Mouse (Mus musculus) adrenal gland, postnatal 4 days (tissue): ENCODE data around the gene Met. TPM values are rescaled to one million over a fixed set of nuclear protein-coding genes. Genes with fewer than 3 reads are reported as not detected.

Experiments used
- DNase-seq, 2 experiments: peaks; one replicate each; pipeline ENCODE4 v3.0.0; 2021 to 2022; ENCODE audit warnings: low spot score in 2 of 2, mixed read lengths in 2 of 2
- total RNA-seq, 2 experiments: library from RNA; stranded (reverse); gene quantifications; 2 replicates each; pipeline ENCODE4 v1.2.3; 2021

The Met gene
- total RNA-seq, 2 experiments from 2014 or later = 10.3 to 10.6 TPM

GRCm38 (mm10) chr6:17548786-17549185 lies 85.2 kb downstream of the Met start:
- no peak for DNase-seq

GRCm38 (mm10) chr6:17549645-17550044 lies 86.0 kb downstream of the Met start:
- DNase-seq = no peak

GRCm38 (mm10) chr6:17554263-17554662 lies 90.7 kb downstream of the Met start:
- DNase-seq = no peak

- no peak for DNase-seq
These were observed 91.2 kb downstream of the Met start for GRCm38 (mm10) chr6:17554757-17555156.

GRCm38 (mm10) chr6:17555719-17556118 lies 92.1 kb downstream of the Met start:
- DNase-seq = no peak

GRCm38 (mm10) chr6:17559657-17560056 lies 96.1 kb downstream of the Met start:
- no peak for DNase-seq

- DNase-seq = no peak
These were observed 97.7 kb downstream of the Met start for GRCm38 (mm10) chr6:17561347-17561746.

GRCm38 (mm10) chr6:17561886-17562285 lies 98.3 kb downstream of the Met start:
- no peak for DNase-seq

GRCm38 (mm10) chr6:17562472-17563088 lies 99.0 kb downstream of the Met start:
- no peak for DNase-seq

GRCm38 (mm10) chr6:17568702-17569352 lies 105.2 kb downstream of the Met start:
- DNase-seq = no peak

GRCm38 (mm10) chr6:17573227-17573626 lies 109.6 kb downstream of the Met start:
- DNase-seq = no peak

GRCm38 (mm10) chr6:17573732-17574131 lies 110.1 kb downstream of the Met start:
- DNase-seq = no peak

- DNase-seq = no peak
These were observed 114.6 kb downstream of the Met start for GRCm38 (mm10) chr6:17578092-17578760.

GRCm38 (mm10) chr6:17580349-17580748 lies 116.7 kb downstream of the Met start:
- no peak for DNase-seq

GRCm38 (mm10) chr6:17583982-17584381 lies 120.4 kb downstream of the Met start:
- peak in 1 of 2 experiments; percentile 35 for DNase-seq

- peak; percentile 24 to 47 for DNase-seq
These were observed 125.7 kb downstream of the Met start for GRCm38 (mm10) chr6:17589049-17589952.

- no peak for DNase-seq
These were observed 126.5 kb downstream of the Met start for GRCm38 (mm10) chr6:17589953-17590627.

- DNase-seq = no peak
These were observed 130.4 kb downstream of the Met start for GRCm38 (mm10) chr6:17593971-17594370.

- no peak for DNase-seq
These were observed 132.3 kb downstream of the Met start for GRCm38 (mm10) chr6:17595712-17596462.

GRCm38 (mm10) chr6:17599373-17599772 lies 135.8 kb downstream of the Met start:
- no peak for DNase-seq
